Mouse (Mus musculus) thymus, adult 2 months (tissue): ENCODE data around the gene Itih5. TPM values are rescaled to one million over a fixed set of nuclear protein-coding genes. Genes with fewer than 3 reads are reported as not detected.

Source experiments
- DNase-seq: peaks from one replicate; pipeline ENCODE4 v3.0.0; 2021
- H3K27ac ChIP-seq: fragments of 200-500 bp; 2 replicates; pipeline ENCODE4 v1.5.1; 2012; ENCODE audit warnings: low read length, control low read depth; ENCODE audit not compliant: control insufficient read depth, insufficient read depth
- H3K27me3 ChIP-seq: fragments of 200-500 bp; 2 replicates; pipeline ENCODE4 v1.6.1; 2012; ENCODE audit warnings: mild to moderate bottlenecking, low read length, moderate library complexity, mixed read lengths; ENCODE audit not compliant: control insufficient read depth, insufficient read depth
- H3K36me3 ChIP-seq: fragments of 200-500 bp; 2 replicates; pipeline ENCODE4 v1.6.1; 2012; ENCODE audit warnings: mild to moderate bottlenecking, low read length, moderate library complexity; ENCODE audit not compliant: control insufficient read depth, insufficient read depth
- H3K4me1 ChIP-seq: fragments of 200-500 bp; replicated peaks from 2 replicates; pipeline ENCODE4 v1.6.1; 2012; ENCODE audit warnings: low read length; ENCODE audit not compliant: control insufficient read depth, insufficient read depth
- H3K4me3 ChIP-seq: fragments of 200-500 bp; 2 replicates; pipeline ENCODE4 v1.5.1; 2012; ENCODE audit warnings: mild to moderate bottlenecking, low read length, control low read depth, moderate library complexity; ENCODE audit not compliant: control insufficient read depth, insufficient read depth
- CTCF ChIP-seq: fragments of 200-500 bp; IDR thresholded peaks from 2 replicates; pipeline ENCODE4 v1.5.1; 2012; ENCODE audit warnings: mild to moderate bottlenecking, control low read depth, low read length, moderate library complexity, borderline replicate concordance; ENCODE audit not compliant: control insufficient read depth, poor library complexity, insufficient read depth; ENCODE audit errors: extremely low read depth
- POLR2A ChIP-seq: fragments of 200-500 bp; IDR thresholded peaks from 2 replicates; pipeline ENCODE4 v1.6.1; 2012; ENCODE audit warnings: mild to moderate bottlenecking, low read length, control low read depth, moderate library complexity; ENCODE audit not compliant: control insufficient read depth, poor library complexity, insufficient read depth; ENCODE audit errors: extremely low read depth
- WGBS: fragments of 180-500 bp; shearing (Covaris S2); methylation state at CpG from one replicate; pipeline ENCODE4 v1.1.7; 2018; 5-methylcytosine and 5-hydroxymethylcytosine counted together
- polyA plus RNA-seq: library from polyadenylated mRNA; depleted of rRNA; stranded (reverse); fragments of >200 nt; gene quantifications from 2 replicates; pipeline ENCODE4 v1.2.3, GENCODE M21; 2012

Itih5 gene
- polyA plus RNA-seq, 1 experiment, result 4.4 TPM

DNA sequence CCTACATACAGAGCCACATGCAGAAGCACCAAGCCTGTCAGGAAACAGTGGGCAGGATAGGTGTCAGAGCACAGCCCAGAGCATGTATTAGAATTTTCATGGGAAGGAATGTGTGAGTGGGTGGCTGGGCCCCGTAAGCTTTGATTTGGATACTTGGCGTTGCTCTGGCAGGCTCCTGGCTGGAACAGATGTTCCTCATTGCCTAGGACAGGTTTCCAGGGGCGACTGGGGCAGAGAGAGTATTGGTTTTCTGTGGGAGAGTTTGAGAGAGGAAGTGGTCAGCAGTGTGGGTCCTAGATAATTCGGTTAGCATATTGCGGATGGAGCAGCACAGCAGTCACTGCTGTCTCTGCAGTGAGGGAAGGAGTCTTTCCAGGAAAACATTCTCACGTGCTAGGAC lies 13.3 kb downstream of the Itih5 start:
- Histone ChIP-seq H3K4me3 (no peak overlapping the region), H3K27ac (no peak overlapping the region), H3K4me1 (no peaks in the 10 kb centered on the region), H3K36me3 (no peaks in the 10 kb centered on the region), H3K27me3 (no peaks in the 10 kb centered on the region)
- no peak for DNase-seq
- no peak for TF ChIP-seq CTCF
- no peak for TF ChIP-seq POLR2A
- 15% methylated on average over 6 of the region's 6 CpGs for WGBS

DNA sequence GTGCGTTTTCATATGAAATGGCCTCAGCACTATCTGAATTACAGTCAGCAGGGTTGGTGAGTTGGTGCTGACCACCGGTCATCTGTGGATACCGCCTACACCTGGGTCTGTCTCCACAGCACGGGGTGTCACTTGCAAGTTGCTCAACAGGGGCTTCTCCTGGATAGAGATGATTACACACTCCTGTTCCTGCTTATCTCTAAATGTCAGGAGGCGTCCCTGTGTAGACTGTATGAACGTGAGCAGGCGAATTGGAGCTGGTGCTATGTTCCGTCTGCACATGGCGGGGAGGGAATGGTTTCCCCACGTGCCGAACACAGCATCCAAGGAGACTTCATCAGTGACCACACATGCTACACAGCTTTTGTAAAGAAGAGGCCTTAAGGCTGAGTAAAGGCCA lies 13.9 kb downstream of the Itih5 start:
- Histone ChIP-seq H3K27me3 (no peaks in the 10 kb centered on the region), H3K4me3 (no peak overlapping the region), H3K4me1 (no peaks in the 10 kb centered on the region), H3K27ac (no peak overlapping the region), H3K36me3 (no peaks in the 10 kb centered on the region)
- 79% methylated on average over 11 of the region's 11 CpGs for WGBS
- TF ChIP-seq CTCF (no peak), POLR2A (no peak)
- DNase-seq, result no peak

DNA sequence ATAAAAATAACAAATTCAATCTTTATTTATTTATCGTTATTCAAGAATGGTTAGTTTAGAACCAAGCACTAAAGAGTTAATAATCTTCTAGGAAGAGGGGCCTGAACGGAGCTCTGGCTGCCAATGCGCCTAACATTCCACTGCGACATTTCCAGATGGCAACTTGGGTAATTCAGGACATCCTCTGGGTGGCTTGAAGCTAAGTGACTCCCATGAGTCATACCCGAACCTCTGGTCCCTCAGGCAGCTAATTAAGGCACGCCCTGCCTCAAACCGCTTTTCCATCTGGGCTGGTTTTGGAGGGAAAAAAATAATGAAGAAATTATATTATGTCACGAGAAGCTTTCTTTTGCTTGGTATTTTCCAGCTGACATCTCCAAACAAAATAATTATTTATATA lies 14.6 kb downstream of the Itih5 start:
- Histone ChIP-seq H3K27ac (no peak overlapping the region), H3K4me3 (no peak overlapping the region), H3K4me1 (no peaks in the 10 kb centered on the region), H3K36me3 (no peaks in the 10 kb centered on the region), H3K27me3 (no peaks in the 10 kb centered on the region)
- 93% methylated on average over 8 of the region's 8 CpGs for WGBS
- TF ChIP-seq POLR2A (no peak), CTCF (no peak)
- DNase-seq, result no peak

DNA sequence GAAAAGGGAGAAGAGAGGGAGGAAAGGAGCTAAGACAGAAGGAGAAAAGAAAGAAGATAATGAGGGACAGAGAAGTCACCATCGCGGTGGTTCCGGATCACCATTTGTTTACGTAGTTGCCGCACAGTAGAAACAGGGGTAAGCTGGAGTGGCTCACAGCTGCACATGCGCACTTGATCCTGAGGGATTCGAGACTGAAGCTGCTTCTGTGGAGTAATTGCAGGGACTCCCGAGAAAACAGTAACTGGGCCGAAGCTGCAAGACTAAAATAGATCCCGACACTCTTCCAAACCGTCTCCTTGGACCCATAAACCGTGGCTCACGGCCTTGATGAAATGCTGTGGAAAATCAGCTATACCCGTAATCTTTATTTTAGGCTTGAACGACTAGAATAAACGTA lies 16.6 kb downstream of the Itih5 start:
- no peaks in the 10 kb centered on the region for H3K27me3 ChIP-seq
- no peak for TF ChIP-seq POLR2A
- TF ChIP-seq CTCF, result no peak
- 98% methylated on average over 16 of the region's 16 CpGs for WGBS
- no peak overlapping the region for H3K27ac ChIP-seq
- H3K4me1 ChIP-seq, result no peaks in the 10 kb centered on the region
- H3K36me3 ChIP-seq, result no peaks in the 10 kb centered on the region
- no peak overlapping the region for H3K4me3 ChIP-seq
- DNase-seq, result no peak

DNA sequence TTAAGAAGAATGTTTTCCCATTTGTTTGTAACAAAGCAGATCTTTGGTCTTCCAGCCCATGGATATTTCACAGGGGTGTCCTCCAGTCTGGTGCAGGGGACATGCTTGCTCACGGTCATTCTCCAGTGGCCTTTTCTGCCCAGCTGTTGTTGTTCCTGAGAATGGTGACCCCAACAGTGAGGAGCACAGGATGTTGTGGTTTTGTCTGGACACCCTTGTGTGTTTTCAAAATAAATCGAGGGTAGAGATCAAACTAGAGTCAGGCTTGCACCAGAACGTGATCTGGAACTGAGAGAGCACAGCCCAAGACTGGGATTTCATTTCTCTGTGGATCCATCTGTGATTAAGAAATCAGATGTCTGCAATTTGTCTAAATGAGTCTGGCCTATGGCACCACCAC lies 40.2 kb downstream of the Itih5 start:
- no peaks in the 10 kb centered on the region for H3K36me3 ChIP-seq
- no peak overlapping the region for H3K27ac ChIP-seq
- DNase-seq, result no peak
- no peak overlapping the region for H3K4me3 ChIP-seq
- WGBS, result 50% methylated on average over 3 of the region's 3 CpGs
- H3K27me3 ChIP-seq, result no peaks in the 10 kb centered on the region
- H3K4me1 ChIP-seq, result no peaks in the 10 kb centered on the region
- no peak for TF ChIP-seq CTCF
- TF ChIP-seq POLR2A, result no peak

DNA sequence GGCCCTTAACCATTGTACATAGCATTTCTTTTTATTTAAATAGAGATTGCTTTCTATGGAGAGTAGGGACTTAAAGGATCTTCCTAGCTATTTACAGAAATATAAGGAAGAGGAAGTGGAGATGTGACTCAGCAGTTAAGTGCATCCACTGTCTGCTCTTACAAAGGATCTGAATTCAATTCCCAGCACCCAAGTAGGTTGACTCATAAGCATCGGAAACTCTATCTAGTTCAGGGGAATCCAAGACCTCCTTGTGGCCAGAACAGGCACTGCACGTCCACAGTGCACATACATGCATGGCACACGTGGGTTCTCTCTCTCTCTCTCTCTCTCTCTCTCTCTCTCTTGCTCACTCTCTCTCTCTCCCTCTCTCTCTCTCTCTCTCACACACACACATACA lies 41.8 kb downstream of the Itih5 start:
- 97% methylated on average over 3 of the region's 3 CpGs for WGBS
- H3K4me1 ChIP-seq, result no peaks in the 10 kb centered on the region
- TF ChIP-seq POLR2A (no peak), CTCF (no peak)

DNA sequence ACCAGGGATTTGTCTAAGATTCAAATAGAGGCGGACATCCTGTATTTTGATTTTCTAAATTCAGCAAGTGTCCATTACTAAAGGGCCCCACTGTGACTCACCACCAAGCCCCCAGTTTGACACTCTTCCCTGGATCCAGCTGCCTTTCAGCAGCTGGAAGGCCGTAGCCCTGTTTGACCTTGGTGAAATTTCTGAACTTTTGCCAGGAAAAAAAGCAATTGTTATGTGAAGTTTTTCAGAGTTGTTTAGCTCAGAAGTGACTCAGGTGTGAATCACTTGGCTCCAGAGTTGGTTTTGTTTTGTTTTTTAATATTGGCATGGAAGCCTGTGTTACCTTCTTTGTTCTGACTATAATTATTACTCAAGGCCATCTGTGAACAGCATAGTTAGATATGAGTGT lies 46.0 kb downstream of the Itih5 start:
- Histone ChIP-seq H3K36me3 (no peaks in the 10 kb centered on the region), H3K4me3 (no peak overlapping the region), H3K27me3 (no peaks in the 10 kb centered on the region), H3K27ac (no peak overlapping the region), H3K4me1 (no peaks in the 10 kb centered on the region)
- TF ChIP-seq POLR2A, result no peak
- no peak for TF ChIP-seq CTCF
- WGBS, result 99% methylated on average over 2 of the region's 2 CpGs
- no peak for DNase-seq

More for the DNA sequence above, 41.8 kb downstream of the Itih5 start:
- no peaks in the 10 kb centered on the region for H3K27me3 ChIP-seq
- H3K27ac ChIP-seq, result no peak overlapping the region
- H3K4me3 ChIP-seq, result no peak overlapping the region
- no peak for DNase-seq
- no peaks in the 10 kb centered on the region for H3K36me3 ChIP-seq
